Mouse (Mus musculus): ENCODE data around the gene Chchd3. TPM values are rescaled to one million over a fixed set of nuclear protein-coding genes. Genes with fewer than 3 reads are reported as not detected.

The Chchd3 gene
- polyA plus RNA-seq, 1 experiment from 2014 or later: 126 TPM

DNA sequence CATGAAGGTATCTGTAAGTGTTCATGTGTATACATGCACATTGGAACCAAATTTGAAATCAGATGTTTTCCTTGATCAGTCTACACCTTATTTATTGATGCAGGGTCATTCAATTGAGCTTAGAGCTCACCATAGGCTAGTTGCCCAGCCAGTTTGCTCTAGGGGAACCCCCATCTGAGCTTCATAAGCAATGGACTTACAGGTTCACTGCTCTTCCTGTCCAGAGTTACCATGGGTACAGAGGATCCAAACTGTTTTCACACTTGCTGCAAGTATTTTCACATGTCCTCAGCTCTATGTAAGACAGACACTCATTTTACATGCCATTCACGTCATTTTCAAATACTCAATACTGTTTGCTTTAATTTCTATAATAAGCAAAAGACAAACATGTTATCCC, 66.2 kb downstream of the Chchd3 start:
- Histone ChIP-seq H3K4me1 (peaks cover 9% of the 10 kb centered on the region), H3K27me3 (ENCODE audit: low read depth, poor library complexity, severe bottlenecking) (no peaks in the 10 kb centered on the region), H3K9me3 (replicated peaks) (no peaks in the 10 kb centered on the region), H3K36me3 (no peaks in the 10 kb centered on the region; the same call in 1 of the 2 replicates), H3K27ac (replicated peaks) (no peak overlapping the region), H3K4me3 (no peak overlapping the region)
- 96% methylated on average over 1 of the region's 1 CpGs for WGBS
- no peak for DNase-seq (ENCODE audit: low spot score)

GRCm38 (mm10) chr6:32990061-32990633, 69.9 kb downstream of the Chchd3 start:
- Histone ChIP-seq H3K4me1 (peaks cover 9% of the 10 kb centered on the region), H3K27me3 (ENCODE audit: low read depth, poor library complexity, severe bottlenecking) (no peaks in the 10 kb centered on the region), H3K4me3 (no peak overlapping the region), H3K27ac (replicated peaks) (no peak overlapping the region), H3K9me3 (replicated peaks) (no peaks in the 10 kb centered on the region), H3K36me3 (no peaks in the 10 kb centered on the region; the same call in 1 of the 2 replicates)
- no peak for DNase-seq (ENCODE audit: low spot score)
- 76% methylated on average over 12 of the region's 12 CpGs for WGBS

DNA sequence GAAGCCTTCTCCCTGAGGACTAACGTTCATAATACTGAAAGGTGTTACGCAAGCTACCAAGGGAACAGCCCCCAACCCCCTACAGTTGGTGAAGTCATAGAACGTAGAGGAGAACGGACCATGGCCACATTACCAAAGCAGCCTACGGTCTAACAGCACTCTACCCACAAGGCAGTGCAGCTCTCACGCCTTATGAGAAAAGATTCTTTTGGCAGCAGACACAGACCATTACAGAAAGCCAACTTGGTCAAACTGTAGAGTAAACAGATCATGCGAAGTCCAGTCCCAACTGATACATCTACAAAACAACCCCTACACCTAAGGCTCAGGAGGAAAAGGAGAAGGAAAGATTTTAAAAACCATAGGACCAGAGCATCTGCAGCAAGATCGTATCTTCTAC, 71.5 kb downstream of the Chchd3 start:
- Histone ChIP-seq H3K36me3 (no peaks in the 10 kb centered on the region), H3K4me3 (no peak overlapping the region), H3K27me3 (ENCODE audit: low read depth, poor library complexity, severe bottlenecking) (no peaks in the 10 kb centered on the region), H3K4me1 (peaks cover 9% of the 10 kb centered on the region), H3K9me3 (replicated peaks) (no peaks in the 10 kb centered on the region), H3K27ac (replicated peaks) (no peak overlapping the region)
- DNase-seq (ENCODE audit: low spot score): no peak
- WGBS: 94% methylated on average over 8 of the region's 8 CpGs

GRCm38 (mm10) chr6:32983876-32984275, 76.2 kb downstream of the Chchd3 start:
- Histone ChIP-seq H3K4me3 (no peak overlapping the region), H3K36me3 (no peaks in the 10 kb centered on the region), H3K4me1 (peaks cover 21% of the 10 kb centered on the region), H3K27me3 (ENCODE audit: low read depth, poor library complexity, severe bottlenecking) (no peaks in the 10 kb centered on the region), H3K9me3 (replicated peaks) (no peaks in the 10 kb centered on the region), H3K27ac (replicated peaks) (no peak overlapping the region)
- no peak for DNase-seq (ENCODE audit: low spot score)
- 92% methylated on average over 5 of the region's 5 CpGs for WGBS

GRCm38 (mm10) chr6:32981253-32981652, 78.8 kb downstream of the Chchd3 start:
- Histone ChIP-seq H3K36me3 (no peaks in the 10 kb centered on the region), H3K27me3 (ENCODE audit: low read depth, poor library complexity, severe bottlenecking) (no peaks in the 10 kb centered on the region), H3K9me3 (replicated peaks) (no peaks in the 10 kb centered on the region), H3K4me3 (no peak overlapping the region), H3K27ac (replicated peaks) (no peak overlapping the region), H3K4me1 (peaks cover 30% of the 10 kb centered on the region)
- 72% methylated on average over 11 of the region's 11 CpGs for WGBS
- DNase-seq (ENCODE audit: low spot score): no peak

DNA sequence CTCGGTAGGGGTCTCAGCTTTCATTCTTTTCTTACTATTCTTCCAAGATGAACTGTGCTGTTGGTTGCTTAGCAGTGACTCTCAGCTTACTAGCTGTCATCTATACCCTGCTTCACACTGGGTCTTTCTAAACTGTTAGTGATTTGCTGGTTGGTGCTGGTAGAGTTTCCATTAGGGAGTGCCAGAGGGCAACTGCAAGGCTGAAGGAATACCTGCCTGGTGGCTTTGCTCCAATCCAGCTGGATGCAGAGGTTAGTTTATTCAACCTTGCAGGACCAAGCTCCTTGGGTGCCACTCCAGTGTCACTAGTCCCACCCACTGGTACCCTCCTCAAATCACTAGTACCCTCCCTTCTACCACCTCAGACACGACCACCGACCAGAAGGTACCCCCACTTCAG, 81.2 kb downstream of the Chchd3 start:
- WGBS: 90% methylated on average over 3 of the region's 3 CpGs
- Histone ChIP-seq H3K36me3 (no peaks in the 10 kb centered on the region), H3K9me3 (replicated peaks) (no peaks in the 10 kb centered on the region), H3K4me1 (peaks cover 30% of the 10 kb centered on the region), H3K27me3 (ENCODE audit: low read depth, poor library complexity, severe bottlenecking) (no peaks in the 10 kb centered on the region), H3K27ac (replicated peaks) (no peak overlapping the region), H3K4me3 (no peak overlapping the region)
- DNase-seq (ENCODE audit: low spot score): no peak

GRCm38 (mm10) chr6:32971926-32972325, 88.1 kb downstream of the Chchd3 start:
- DNase-seq (ENCODE audit: low spot score): no peak
- no peaks in the 10 kb centered on the region for H3K27me3 ChIP-seq (ENCODE audit: low read depth, poor library complexity, severe bottlenecking)
- 0 out of 2 replicates have a peak, but pooled peaks cover 5% of the 10 kb centered on the region for H3K36me3 ChIP-seq
- H3K27ac ChIP-seq (replicated peaks): no peak overlapping the region
- no peaks in the 10 kb centered on the region for H3K9me3 ChIP-seq (replicated peaks)
- H3K4me3 ChIP-seq: no peak overlapping the region
- H3K4me1 ChIP-seq: no peaks in the 10 kb centered on the region

DNA sequence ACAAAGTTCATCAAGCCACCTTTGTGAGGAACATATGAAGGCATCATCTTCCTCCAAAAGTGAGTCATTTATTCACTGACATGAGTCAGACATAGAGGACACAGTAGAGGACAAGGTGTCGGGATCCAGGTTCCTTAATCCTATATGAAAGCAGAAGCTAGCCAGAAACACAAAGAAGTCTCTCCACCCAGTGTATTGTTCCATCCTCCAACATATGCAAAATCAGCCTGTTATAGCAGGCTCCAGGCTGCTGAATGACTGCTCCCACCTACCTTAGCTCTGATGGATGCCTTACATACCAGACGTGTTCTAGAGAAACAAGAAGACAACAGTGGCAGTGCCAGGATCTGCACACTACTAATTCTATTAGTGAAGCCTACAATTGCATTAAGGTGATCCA, 91.1 kb downstream of the Chchd3 start:
- 74% methylated on average over 2 of the region's 2 CpGs for WGBS
- H3K27me3 ChIP-seq (ENCODE audit: low read depth, poor library complexity, severe bottlenecking): no peaks in the 10 kb centered on the region

GRCm38 (mm10) chr6:32962048-32962447, 98.0 kb downstream of the Chchd3 start:
- H3K9me3 ChIP-seq (replicated peaks): no peaks in the 10 kb centered on the region
- no peaks in the 10 kb centered on the region for H3K27me3 ChIP-seq (ENCODE audit: low read depth, poor library complexity, severe bottlenecking)
- no peak overlapping the region for H3K27ac ChIP-seq (replicated peaks)
- no peaks in the 10 kb centered on the region for H3K36me3 ChIP-seq
- H3K4me1 ChIP-seq: peaks cover 34% of the 10 kb centered on the region
- DNase-seq (ENCODE audit: low spot score): no peak
- 61% methylated on average over 3 of the region's 3 CpGs for WGBS
- no peak overlapping the region for H3K4me3 ChIP-seq

More for the DNA sequence above, 91.1 kb downstream of the Chchd3 start:
- no peak for DNase-seq (ENCODE audit: low spot score)
- Histone ChIP-seq H3K36me3 (0 out of 2 replicates have a peak, but pooled peaks cover 5% of the 10 kb centered on the region), H3K4me3 (no peak overlapping the region), H3K4me1 (peaks cover 7% of the 10 kb centered on the region), H3K27ac (replicated peaks) (no peak overlapping the region), H3K9me3 (replicated peaks) (no peaks in the 10 kb centered on the region)

DNA sequence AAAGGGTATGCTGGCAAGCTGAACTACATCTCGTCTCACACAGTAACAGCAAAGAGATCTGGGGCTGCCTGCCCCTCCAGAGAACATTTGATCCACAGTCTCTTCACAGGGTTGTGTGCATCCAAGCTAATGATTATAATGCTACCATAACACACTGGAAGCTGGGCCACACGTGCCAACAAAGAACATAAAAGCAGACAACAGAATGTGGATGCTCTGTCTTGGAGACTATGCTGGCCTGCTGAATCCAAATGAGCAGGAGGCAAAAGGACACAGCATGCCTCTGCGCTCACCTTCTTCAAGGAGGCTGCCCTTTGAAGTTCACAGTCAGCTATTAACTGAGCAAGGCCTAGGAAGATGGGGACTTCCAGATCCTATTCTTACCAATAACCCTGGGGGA, 98.6 kb downstream of the Chchd3 start:
- no peaks in the 10 kb centered on the region for H3K27me3 ChIP-seq (ENCODE audit: low read depth, poor library complexity, severe bottlenecking)
- no peaks in the 10 kb centered on the region for H3K36me3 ChIP-seq
- 76% methylated on average over 3 of the region's 3 CpGs for WGBS
- H3K9me3 ChIP-seq (replicated peaks): no peaks in the 10 kb centered on the region
- H3K4me1 ChIP-seq: peaks cover 34% of the 10 kb centered on the region
- no peak overlapping the region for H3K27ac ChIP-seq (replicated peaks)
- DNase-seq (ENCODE audit: low spot score): no peak
- no peak overlapping the region for H3K4me3 ChIP-seq

GRCm38 (mm10) chr6:32959816-32960550, 100.1 kb downstream of the Chchd3 start:
- no peaks in the 10 kb centered on the region for H3K9me3 ChIP-seq (replicated peaks)
- no peaks in the 10 kb centered on the region for H3K36me3 ChIP-seq
- no peak overlapping the region for H3K27ac ChIP-seq (replicated peaks)
- WGBS: 81% methylated on average over 5 of the region's 5 CpGs
- no peaks in the 10 kb centered on the region for H3K27me3 ChIP-seq (ENCODE audit: low read depth, poor library complexity, severe bottlenecking)
- DNase-seq (ENCODE audit: low spot score): no peak
- H3K4me1 ChIP-seq: peaks cover 42% of the 10 kb centered on the region
- H3K4me3 ChIP-seq: no peak overlapping the region

GRCm38 (mm10) chr6:32955481-32955880, 104.6 kb downstream of the Chchd3 start:
- DNase-seq (ENCODE audit: low spot score): no peak
- Histone ChIP-seq H3K27ac (replicated peaks) (no peak overlapping the region), H3K36me3 (no peaks in the 10 kb centered on the region), H3K4me3 (no peak overlapping the region), H3K4me1 (peaks cover 25% of the 10 kb centered on the region), H3K27me3 (ENCODE audit: low read depth, poor library complexity, severe bottlenecking) (no peaks in the 10 kb centered on the region), H3K9me3 (replicated peaks) (no peaks in the 10 kb centered on the region)
- 75% methylated on average over 3 of the region's 3 CpGs for WGBS

DNA sequence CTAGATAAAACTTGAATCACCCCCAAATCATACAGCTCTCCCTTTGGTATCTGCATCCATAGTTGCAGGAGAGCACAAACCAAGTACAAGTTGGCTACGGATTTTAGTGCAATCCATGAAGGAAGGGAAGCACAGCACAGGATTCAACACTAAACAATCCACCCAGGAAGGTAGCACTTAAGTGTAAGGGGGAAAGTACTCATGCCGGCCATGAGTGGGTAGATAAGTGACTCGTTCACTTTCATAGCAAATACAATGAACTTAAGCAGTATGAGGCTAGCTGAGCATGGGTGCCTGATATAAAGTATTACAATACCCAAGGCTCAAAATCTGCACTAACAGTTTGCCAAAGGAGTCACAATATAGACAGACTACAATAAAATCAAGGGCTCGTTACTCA, 109.1 kb downstream of the Chchd3 start:
- H3K4me1 ChIP-seq: peaks cover 33% of the 10 kb centered on the region
- no peak overlapping the region for H3K27ac ChIP-seq (replicated peaks)
- H3K36me3 ChIP-seq: no peaks in the 10 kb centered on the region
- WGBS: 89% methylated on average over 4 of the region's 4 CpGs
- H3K27me3 ChIP-seq (ENCODE audit: low read depth, poor library complexity, severe bottlenecking): no peaks in the 10 kb centered on the region
- no peaks in the 10 kb centered on the region for H3K9me3 ChIP-seq (replicated peaks)
- no peak for DNase-seq (ENCODE audit: low spot score)
- no peak overlapping the region for H3K4me3 ChIP-seq

All from midbrain, embryonic 10.5 days (tissue).